Mouse (Mus musculus) heart, postnatal 14 days (tissue): Measurements from ENCODE around the gene Mindy3. TPM values are rescaled to one million over a fixed set of nuclear protein-coding genes. Genes with fewer than 3 reads are reported as not detected.
A peak's percentile ranks its signal among the peaks of the same experiment; 100 is the strongest.

ENCODE experiments used
- DNase-seq, 2 experiments: peaks; one replicate each; pipeline ENCODE4 v3.0.0; 2021 to 2022
- intact Hi-C: fragments of 180-260 bp; cut with DNase I; formaldehyde crosslinking; loops from one replicate; pipeline ENCODE4 v1.15.1; 2025
- total RNA-seq, 2 experiments: library from RNA; stranded (reverse); gene quantifications; 2 replicates each; pipeline ENCODE4 v1.2.3; 2021

Gene Mindy3
- total RNA-seq, 2 experiments from 2014 or later, result 21.5 to 25.9 TPM

DNA sequence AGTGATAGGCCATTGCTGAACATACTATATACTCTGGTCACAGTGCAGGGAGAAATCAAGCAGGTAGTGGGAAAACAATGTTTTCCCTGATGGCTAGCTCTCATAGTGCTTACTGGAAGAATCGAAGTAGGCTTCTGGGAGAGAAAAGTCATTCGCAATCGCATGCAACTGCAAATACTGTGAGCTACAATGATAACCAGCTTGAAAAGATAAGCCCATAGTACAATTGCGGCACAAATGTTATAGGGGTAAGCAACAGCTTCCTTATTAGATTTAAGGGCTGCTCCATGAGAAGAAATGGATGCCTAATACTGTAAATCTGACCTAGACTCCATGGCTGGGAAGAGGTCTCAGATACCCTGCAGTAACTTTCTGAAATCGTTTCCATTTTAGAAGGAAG, 40.7 kb downstream of the Mindy3 start:
- DNase-seq, result no peak

GRCm38 (mm10) chr2:12377024-12377423, 42.2 kb downstream of the Mindy3 start:
- intact Hi-C loops, result no loop called here
- no peak for DNase-seq

More for the DNA sequence above, 40.7 kb downstream of the Mindy3 start:
- intact Hi-C loops, result no loop called here

DNA sequence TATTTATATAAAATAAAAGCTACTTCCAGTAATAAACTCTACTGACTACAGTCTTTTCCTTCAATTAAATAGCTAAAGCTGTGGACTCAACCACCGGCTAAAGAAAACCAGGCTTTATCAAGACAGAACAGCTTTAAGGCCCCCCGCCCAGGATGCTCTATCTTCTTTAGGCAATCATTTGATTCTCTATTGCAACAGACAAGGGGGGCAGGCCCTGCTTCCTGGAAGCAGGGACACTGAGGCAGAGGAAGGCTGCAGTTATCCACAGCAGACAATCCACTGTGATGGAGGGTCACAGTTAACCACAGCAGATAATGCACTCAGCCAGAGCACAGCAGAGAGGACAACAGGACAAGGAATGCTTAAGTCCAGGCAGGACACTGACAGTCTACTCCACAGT, 46.4 kb downstream of the Mindy3 start:
- DNase-seq, result no peak
- intact Hi-C loops, result no loop called here

DNA sequence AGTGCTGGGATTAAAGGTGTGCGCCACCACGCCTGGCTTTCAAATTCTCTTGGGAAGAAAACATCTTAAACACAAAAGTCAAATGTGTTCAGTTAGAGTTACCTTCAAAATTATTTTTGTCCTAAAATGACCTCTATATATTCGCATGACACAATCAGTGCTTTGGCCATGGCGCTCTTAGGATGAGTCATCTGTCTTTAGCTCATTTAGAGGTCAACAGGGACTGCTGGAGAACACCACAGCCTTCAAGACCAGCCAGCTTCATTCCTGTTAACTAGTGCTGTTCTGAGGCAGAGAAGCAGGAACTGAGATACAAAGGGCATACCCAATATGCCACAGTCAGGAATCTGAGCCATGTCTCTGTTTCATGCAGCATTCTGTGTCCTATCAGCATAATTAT, 47.9 kb downstream of the Mindy3 start:
- intact Hi-C loops, result no loop called here
- no peak for DNase-seq

DNA sequence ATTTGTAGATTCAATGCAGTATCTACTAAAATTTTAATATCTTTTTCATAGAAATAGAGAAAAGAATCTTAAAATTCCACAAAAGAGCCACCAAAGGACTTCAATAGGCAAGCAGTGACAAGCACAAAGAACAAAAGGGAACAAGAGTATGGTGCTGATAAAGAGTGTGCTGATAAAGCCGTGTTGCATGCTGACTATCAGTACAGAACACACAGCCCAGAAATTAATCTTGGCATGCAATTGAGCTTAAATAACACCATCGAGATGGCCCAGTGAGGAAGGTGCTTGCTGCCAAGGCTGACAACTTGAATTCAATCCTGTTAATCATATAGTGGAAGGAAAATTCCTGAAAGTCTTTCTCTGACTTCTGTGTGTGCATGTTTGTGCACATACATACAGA, 50.8 kb downstream of the Mindy3 start:
- DNase-seq, result no peak
- intact Hi-C loops, result no loop called here

- no peak for DNase-seq
These were observed 51.3 kb downstream of the Mindy3 start for GRCm38 (mm10) chr2:12368016-12368415.

GRCm38 (mm10) chr2:12361310-12361709, 58.0 kb downstream of the Mindy3 start:
- intact Hi-C loops, result no loop called here
- DNase-seq, result no peak

More at GRCm38 (mm10) chr2:12368016-12368415, 51.3 kb downstream of the Mindy3 start:
- intact Hi-C loops, result no loop called here

DNA sequence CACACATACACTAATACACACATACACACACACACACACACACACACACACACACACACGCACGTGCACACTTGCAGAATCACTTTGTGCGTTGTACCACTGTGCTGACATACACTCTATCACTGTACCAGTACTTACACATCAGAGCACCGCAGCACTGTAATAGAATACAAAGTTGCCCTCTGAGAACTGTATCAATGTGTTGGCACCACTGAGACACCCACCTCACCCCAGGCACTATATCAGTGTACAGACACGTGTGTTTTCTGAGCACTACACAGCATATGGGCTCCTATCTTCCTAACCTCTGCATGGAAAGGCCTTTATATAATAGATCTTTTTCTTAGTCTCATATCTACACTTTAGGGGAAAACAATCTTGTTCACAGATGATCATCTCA, 64.4 kb downstream of the Mindy3 start:
- intact Hi-C loops, result no loop called here
- DNase-seq, result no peak

DNA sequence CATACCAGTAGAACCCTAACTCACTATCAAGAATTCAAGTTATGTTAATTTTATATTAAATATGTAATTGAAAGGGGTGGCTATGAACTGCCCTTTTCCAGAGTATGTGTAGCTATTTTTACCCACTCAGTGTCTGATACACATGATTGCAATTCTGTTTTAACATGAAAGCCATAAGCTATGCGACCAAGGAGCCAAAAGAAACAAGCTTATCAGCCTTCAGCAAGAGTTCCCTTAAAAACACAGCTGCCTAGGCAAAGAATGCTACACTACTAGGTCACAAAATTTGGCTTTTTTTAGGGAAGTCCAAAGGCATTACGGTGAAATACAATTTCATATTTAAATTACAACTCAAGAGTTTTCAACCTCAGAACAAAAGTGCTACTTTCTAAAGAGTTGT, 70.4 kb downstream of the Mindy3 start:
- intact Hi-C loops, result no loop called here

GRCm38 (mm10) chr2:12331962-12332361, 87.3 kb downstream of the Mindy3 start:
- DNase-seq, result no peak
- intact Hi-C loops, result no loop called here

More for the DNA sequence above, 70.4 kb downstream of the Mindy3 start:
- DNase-seq, result no peak

GRCm38 (mm10) chr2:12329620-12330019, 89.7 kb downstream of the Mindy3 start:
- intact Hi-C loops, result no loop called here
- DNase-seq, result no peak

GRCm38 (mm10) chr2:12329068-12329407, 90.2 kb downstream of the Mindy3 start:
- intact Hi-C loops, result no loop called here

GRCm38 (mm10) chr2:12328355-12329067, 90.8 kb downstream of the Mindy3 start:
- no peak for DNase-seq
- intact Hi-C loops, result no loop called here

More at GRCm38 (mm10) chr2:12329068-12329407, 90.2 kb downstream of the Mindy3 start:
- DNase-seq, result no peak

GRCm38 (mm10) chr2:12327691-12328354, 91.4 kb downstream of the Mindy3 start:
- no peak for DNase-seq
- intact Hi-C loops, result no loop called here

GRCm38 (mm10) chr2:12327216-12327615, 92.1 kb downstream of the Mindy3 start:
- intact Hi-C loops, result no loop called here
- peak; percentile 21 to 32 for DNase-seq

DNA sequence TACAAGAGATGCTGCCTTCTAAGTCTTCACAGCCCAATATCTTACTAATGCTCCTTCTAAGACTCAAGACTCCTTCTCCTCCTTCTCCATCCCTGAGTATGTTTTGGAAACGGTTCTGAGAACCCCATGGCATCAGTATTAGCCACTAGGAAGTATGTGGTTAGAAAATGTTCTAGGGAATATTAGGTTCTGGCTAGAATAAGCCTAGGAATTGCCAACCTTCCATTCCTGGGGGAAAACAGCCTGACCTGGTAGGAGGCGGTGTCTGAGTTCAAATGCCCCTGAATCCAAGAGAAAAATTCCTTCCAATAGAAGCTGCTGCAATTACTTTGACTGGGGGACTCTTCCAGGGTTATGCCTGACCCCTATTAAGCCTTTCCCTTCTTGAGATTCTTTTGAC, 93.4 kb downstream of the Mindy3 start:
- intact Hi-C loops, result no loop called here
- no peak for DNase-seq

DNA sequence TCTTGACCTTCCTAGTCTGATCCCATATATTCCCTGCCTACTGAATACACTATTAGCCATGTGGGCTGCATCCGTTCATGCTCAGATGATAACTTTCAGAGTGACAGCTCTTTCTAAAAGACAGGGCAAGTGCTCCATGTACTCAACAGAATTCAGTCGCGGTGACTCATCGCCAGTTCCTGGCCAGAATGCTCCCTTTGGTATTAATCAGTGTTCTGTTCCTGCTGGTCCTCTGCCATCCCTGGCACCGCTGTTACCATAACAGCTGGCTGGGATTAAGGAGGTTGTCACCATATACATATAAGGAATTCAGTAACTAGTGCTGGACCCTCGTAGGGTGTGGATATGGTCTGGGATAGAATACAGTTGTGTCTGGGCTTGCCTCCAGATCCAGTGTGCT, 93.9 kb downstream of the Mindy3 start:
- DNase-seq, result peak; percentile 82 to 84
- intact Hi-C loops, result no loop called here

DNA sequence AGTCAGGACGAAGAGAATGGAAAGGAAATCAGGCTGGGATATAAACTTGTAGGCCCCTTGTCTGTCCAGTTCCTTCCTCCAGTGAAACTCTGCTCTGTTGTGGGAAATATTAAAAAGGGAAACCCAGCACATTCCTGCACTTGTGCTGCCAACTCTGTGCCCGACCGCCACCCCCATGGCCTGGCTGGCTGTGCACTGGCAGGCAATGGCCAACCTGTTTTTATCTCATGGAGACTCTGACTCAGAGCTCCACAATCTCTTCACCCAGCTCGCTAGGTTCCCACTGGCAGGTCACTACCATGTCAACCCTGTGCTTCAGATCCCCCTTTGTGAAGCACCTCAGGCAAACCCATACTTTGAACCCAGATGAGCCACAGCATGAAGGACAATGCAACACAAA, 98.4 kb downstream of the Mindy3 start:
- intact Hi-C loops, result no loop called here
- no peak for DNase-seq

DNA sequence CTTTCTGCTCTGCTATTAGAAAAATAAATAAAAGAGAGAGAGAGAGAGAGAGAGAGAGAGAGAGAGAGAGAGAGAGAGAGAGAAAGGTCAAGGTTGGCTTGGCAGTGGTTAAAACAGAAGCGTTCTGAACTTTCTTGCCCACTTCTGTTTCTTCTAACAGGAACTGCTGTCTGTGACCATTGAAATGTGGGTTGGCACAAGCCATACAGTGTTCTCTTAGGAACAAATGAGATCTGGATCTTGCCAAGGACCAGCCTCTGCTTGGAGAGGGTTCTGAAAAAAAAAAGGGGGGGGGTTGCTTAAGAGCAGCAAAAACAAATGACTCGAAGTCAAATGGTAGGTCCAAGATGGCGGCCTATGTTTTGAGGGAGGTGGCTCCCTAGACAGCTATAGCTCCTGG, 100.6 kb downstream of the Mindy3 start:
- intact Hi-C loops, result no loop called here
- DNase-seq, result no peak

GRCm38 (mm10) chr2:12318036-12318435, 101.2 kb downstream of the Mindy3 start:
- intact Hi-C loops, result no loop called here
- peak in 1 of 2 experiments; percentile 40 for DNase-seq

DNA sequence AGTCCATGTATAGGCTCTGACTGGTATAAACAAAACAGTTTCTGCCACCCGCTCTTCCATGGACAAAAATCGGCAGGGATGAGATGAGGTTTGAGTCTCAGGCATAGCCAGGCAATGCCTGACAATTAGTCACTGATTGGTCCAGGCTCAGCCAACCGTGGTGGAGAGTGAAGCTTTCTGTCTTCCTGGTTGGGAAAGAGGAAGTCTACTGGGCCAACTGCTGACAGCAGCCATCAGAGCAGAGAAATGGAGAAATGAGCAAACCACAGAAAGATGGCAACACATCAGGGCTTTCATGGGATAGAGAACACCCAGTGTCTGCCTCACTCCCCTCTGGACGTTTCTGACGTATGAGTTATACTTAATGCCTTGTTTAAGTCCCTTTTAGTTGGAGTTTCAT, 101.9 kb downstream of the Mindy3 start:
- peak; percentile 25 to 34 for DNase-seq
- intact Hi-C loops, result no loop called here

DNA sequence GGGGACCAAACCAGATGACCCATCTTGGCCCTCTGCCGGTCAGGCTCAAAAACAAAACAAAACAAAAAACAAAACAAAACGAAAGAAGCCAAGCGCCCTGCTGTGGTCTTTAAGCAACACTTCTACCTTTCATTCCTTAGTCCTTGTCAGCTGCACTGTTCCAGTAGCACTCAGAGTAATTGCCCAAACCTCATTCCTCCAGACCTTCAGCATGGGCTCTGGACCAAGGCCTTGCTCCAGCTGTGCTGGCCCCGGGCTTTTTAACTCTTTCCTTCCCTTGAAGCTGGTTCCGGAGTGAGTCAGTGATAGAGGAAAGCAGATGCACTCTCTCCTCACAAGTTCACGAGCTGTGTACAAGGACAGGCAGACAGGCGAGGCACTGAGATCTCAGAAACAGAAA, 102.9 kb downstream of the Mindy3 start:
- intact Hi-C loops, result no loop called here
- peak; percentile 42 to 70 for DNase-seq
